Mouse (Mus musculus) kidney, adult 2 months (tissue): ENCODE results near the gene Bcap29. TPM values are rescaled to one million over a fixed set of nuclear protein-coding genes. Genes with fewer than 3 reads are reported as not detected.
A peak's percentile ranks its signal among the peaks of the same experiment; 100 is the strongest.

Experiments used
- DNase-seq: peaks from one replicate; pipeline ENCODE4 v3.0.0; 2021
- H3K27ac ChIP-seq: fragments of 200-500 bp; 2 replicates; pipeline ENCODE4 v1.5.1; 2012; ENCODE audit warnings: low read depth, low read length, control low read depth, inconsistent platforms; ENCODE audit not compliant: insufficient read depth
- H3K27me3 ChIP-seq: fragments of 200-500 bp; replicated peaks from 2 replicates; pipeline ENCODE4 v1.6.1; 2012; ENCODE audit warnings: mild to moderate bottlenecking, moderate library complexity, low read length, inconsistent platforms; ENCODE audit not compliant: control insufficient read depth, insufficient read depth
- H3K36me3 ChIP-seq: fragments of 200-500 bp; 2 replicates; pipeline ENCODE4 v1.6.1; 2012; ENCODE audit warnings: mild to moderate bottlenecking, moderate library complexity, low read length, inconsistent platforms; ENCODE audit not compliant: control insufficient read depth, insufficient read depth
- H3K4me1 ChIP-seq: fragments of 200-500 bp; 2 replicates; pipeline ENCODE4 v1.6.1; 2011; ENCODE audit warnings: low read length; ENCODE audit not compliant: control insufficient read depth, insufficient read depth
- H3K4me3 ChIP-seq: fragments of 200-500 bp; 2 replicates; pipeline ENCODE4 v1.5.1; 2011; ENCODE audit warnings: mild to moderate bottlenecking, low read depth, low read length, control low read depth; ENCODE audit not compliant: insufficient read depth
- CTCF ChIP-seq: fragments of 200-500 bp; conservative IDR thresholded peaks from 2 replicates; pipeline ENCODE4 v1.5.1; 2011; ENCODE audit warnings: low read depth, mild to moderate bottlenecking, control low read depth, low read length, moderate library complexity, mixed read lengths; ENCODE audit not compliant: insufficient read depth, insufficient read length
- POLR2A ChIP-seq: fragments of 200-500 bp; IDR thresholded peaks from one replicate; pipeline ENCODE4 v1.6.1; 2011; ENCODE audit warnings: low read depth, low read length, control low read depth
- WGBS: fragments of 180-500 bp; shearing (Covaris S2); methylation state at CpG from one replicate; pipeline ENCODE4 v1.1.7; 2018; 5-methylcytosine and 5-hydroxymethylcytosine counted together
- polyA plus RNA-seq: library from polyadenylated mRNA; depleted of rRNA; stranded (reverse); fragments of >200 nt; gene quantifications from 2 replicates; pipeline ENCODE4 v1.2.3, GENCODE M21; 2012; rRNA removed

The Bcap29 gene
- polyA plus RNA-seq, 1 experiment: 4.7 TPM

- Histone ChIP-seq H3K36me3 (no peaks in the 10 kb centered on the region), H3K27me3 (0 out of 2 replicates have a peak, but pooled peaks cover 1% of the 10 kb centered on the region), H3K4me3 (no peak overlapping the region), H3K4me1 (no peaks in the 10 kb centered on the region), H3K27ac (no peak overlapping the region)
- 14% methylated on average over 5 of the region's 5 CpGs for WGBS
- no peak for DNase-seq
- TF ChIP-seq POLR2A: no peak
- no peak for TF ChIP-seq CTCF
Observed at GRCm38 (mm10) chr12:31560002-31560401, 74.5 kb downstream of the Bcap29 start.

DNA sequence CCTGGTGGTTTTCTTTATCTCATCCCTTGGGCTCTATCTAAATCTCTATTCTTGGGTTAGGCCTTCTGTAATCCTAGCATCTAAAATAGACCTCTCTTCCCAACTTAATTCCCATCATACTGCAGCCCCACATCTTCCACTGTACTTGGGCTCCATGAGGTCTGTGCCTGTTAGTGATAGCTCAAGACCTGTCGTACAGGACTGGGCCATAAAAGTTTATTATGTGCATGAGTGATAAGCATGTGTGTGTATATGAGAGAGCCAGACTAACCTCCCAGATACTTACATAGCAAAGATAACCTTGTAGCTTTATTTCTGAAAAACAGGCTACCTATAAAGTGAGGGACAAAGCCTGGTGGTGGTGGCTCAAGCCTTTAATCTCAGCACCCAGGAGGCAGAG is 80.1 kb downstream of the Bcap29 start:
- TF ChIP-seq POLR2A (no peak), CTCF (no peak)
- Histone ChIP-seq H3K27me3 (0 out of 2 replicates have a peak, but pooled peaks cover 1% of the 10 kb centered on the region), H3K27ac (no peak overlapping the region), H3K4me3 (no peak overlapping the region), H3K4me1 (no peaks in the 10 kb centered on the region), H3K36me3 (no peaks in the 10 kb centered on the region)
- DNase-seq: no peak
- 76% methylated on average over 1 of the region's 1 CpGs for WGBS

GRCm38 (mm10) chr12:31551252-31551651 is 83.2 kb downstream of the Bcap29 start:
- no peak for DNase-seq
- H3K27ac ChIP-seq: peak overlapping the region; percentile 45; the same call in 1 of the 2 replicates
- no peaks in the 10 kb centered on the region for H3K4me1 ChIP-seq
- WGBS: 74% methylated on average over 1 of the region's 1 CpGs
- TF ChIP-seq POLR2A (no peak), CTCF (no peak)
- H3K4me3 ChIP-seq: no peak overlapping the region
- no peaks in the 10 kb centered on the region for H3K36me3 ChIP-seq
- H3K27me3 ChIP-seq: no peaks in the 10 kb centered on the region

DNA sequence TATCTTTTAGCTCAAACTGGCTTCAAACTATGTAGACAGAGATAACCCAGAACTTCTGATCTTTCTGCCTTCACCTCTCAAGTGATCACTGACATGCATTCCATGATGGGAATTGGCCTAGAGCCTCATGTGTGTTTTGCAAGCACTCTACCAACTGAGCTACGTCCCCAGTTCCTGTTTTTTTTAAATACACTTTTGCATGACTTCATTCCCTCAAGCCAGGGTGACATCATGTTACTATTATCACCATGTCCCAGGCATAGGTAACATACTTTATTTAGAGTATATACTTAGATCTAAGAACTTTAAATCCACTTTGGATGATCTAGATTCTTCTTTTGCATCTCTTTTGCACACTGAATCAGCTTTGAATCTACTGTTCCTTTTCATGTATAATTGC is 88.4 kb downstream of the Bcap29 start:
- H3K27me3 ChIP-seq: no peaks in the 10 kb centered on the region
- DNase-seq: no peak
- H3K36me3 ChIP-seq: no peaks in the 10 kb centered on the region
- H3K4me3 ChIP-seq: no peak overlapping the region
- no peak for TF ChIP-seq POLR2A
- 67% methylated on average over 1 of the region's 1 CpGs for WGBS
- H3K27ac ChIP-seq: no peak overlapping the region
- no peaks in the 10 kb centered on the region for H3K4me1 ChIP-seq

GRCm38 (mm10) chr12:31545219-31545618 is 89.2 kb downstream of the Bcap29 start:
- Histone ChIP-seq H3K27ac (no peak overlapping the region), H3K36me3 (no peaks in the 10 kb centered on the region), H3K4me1 (no peaks in the 10 kb centered on the region), H3K4me3 (no peak overlapping the region), H3K27me3 (no peaks in the 10 kb centered on the region)
- DNase-seq: no peak
- WGBS: 47% methylated on average over 2 of the region's 2 CpGs
- TF ChIP-seq CTCF (no peak), POLR2A (no peak)

DNA sequence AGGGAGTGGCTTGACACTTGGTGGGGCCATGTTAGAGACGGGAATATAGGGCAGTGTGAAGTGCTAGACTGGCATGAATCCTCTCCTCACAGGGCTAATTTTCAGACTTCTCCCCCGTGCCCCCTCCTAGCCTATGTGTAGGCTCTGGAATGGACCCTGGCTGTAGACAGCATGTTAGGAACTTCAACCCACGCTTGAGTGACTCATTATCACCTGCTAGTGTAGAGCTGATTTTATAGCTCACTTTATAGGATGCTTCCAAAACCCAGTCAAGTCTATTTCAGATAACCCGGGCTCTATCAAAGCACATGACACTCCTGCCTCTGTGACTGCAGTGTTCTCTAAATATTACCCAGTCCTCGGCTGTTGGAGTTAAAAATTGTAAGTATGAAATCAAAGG is 92.9 kb downstream of the Bcap29 start:
- H3K27ac ChIP-seq: no peak overlapping the region
- no peaks in the 10 kb centered on the region for H3K36me3 ChIP-seq
- TF ChIP-seq POLR2A (no peak), CTCF (no peak)
- DNase-seq: no peak
- H3K4me3 ChIP-seq: no peak overlapping the region
- no peaks in the 10 kb centered on the region for H3K27me3 ChIP-seq
- peaks cover 16% of the 10 kb centered on the region for H3K4me1 ChIP-seq
- 69% methylated on average over 5 of the region's 5 CpGs for WGBS

Other genes starting within 250 kb of the Bcap29 start
- gene Slc26a3, start 243.8 kb downstream of the Bcap29 start, polyA plus RNA-seq: 0.05 and 0.15 TPM in 2 replicates
- 4.7 and 7.3 TPM in 2 replicates for gene Cbll1, start 135.0 kb downstream of the Bcap29 start, polyA plus RNA-seq
- 34.5 and 37.8 TPM in 2 replicates for gene Slc26a4, start 74.7 kb downstream of the Bcap29 start, polyA plus RNA-seq
- gene Dus4l, start 20.2 kb upstream of the Bcap29 start, polyA plus RNA-seq: 3.3 and 3.4 TPM in 2 replicates
- gene Cog5, start 20.2 kb upstream of the Bcap29 start, polyA plus RNA-seq: 16.7 and 17.7 TPM in 2 replicates
- 0.08 TPM in 1 of 2 replicates, not detected in the other for gene Gpr22, start 79.3 kb upstream of the Bcap29 start, polyA plus RNA-seq